Mouse (Mus musculus) testis, adult 2 months (tissue): ENCODE results near the gene Immp2l.

Experiments
- CTCF ChIP-seq: fragments of 200-500 bp; IDR thresholded peaks from 2 replicates; pipeline ENCODE4 v1.5.1; 2012; ENCODE audit warnings: low read depth, mild to moderate bottlenecking, inconsistent platforms, low read length, moderate library complexity; ENCODE audit not compliant: control insufficient read depth, insufficient read depth, insufficient replicate concordance
- POLR2A ChIP-seq: fragments of 200-500 bp; IDR thresholded peaks from 2 replicates; pipeline ENCODE4 v1.6.1; 2012; ENCODE audit warnings: low read depth, mild to moderate bottlenecking, inconsistent platforms, low read length, moderate library complexity; ENCODE audit not compliant: control insufficient read depth

- no peak for TF ChIP-seq POLR2A
- no peak for TF ChIP-seq CTCF
Observed at GRCm38 (mm10) chr12:41109011-41109410, 85.1 kb downstream of the Immp2l start.
